ENCODE assay signal across 8 mouse cellular contexts in genomic region chr8:69974806-69975205, GRCm38 (mm10). TPM values are rescaled to one million over a fixed set of nuclear protein-coding genes. Genes with fewer than 3 reads are reported as not detected.
DNase-seq lines count a peak whose midpoint lies in the region; ATAC-seq and TF ChIP-seq lines count a peak whose summit lies in the region.

No protein-coding gene starts in this region.

- peak overlapping the region; percentile 90 for H3K27ac ChIP-seq in heart, postnatal 0 days (ENCODE audit: low read depth)
- peak overlapping the region; percentile 88 for H3K27ac ChIP-seq in bone marrow, adult 2 months (ENCODE audit: control insufficient read depth, insufficient read depth, low read depth, low read length, poor library complexity)
- peak overlapping the region; percentile 83; the same call in 1 of the 2 replicates for H3K27ac ChIP-seq in hindbrain, embryonic 13.5 days
- H3K27ac ChIP-seq in midbrain, embryonic 11.5 days (ENCODE audit: low read depth, low read length) = peak overlapping the region; percentile 82; the same call in 1 of the 2 replicates

- 54% methylated on average over 5 of the region's 5 CpGs for WGBS in heart, postnatal 0 days
- WGBS in bone marrow, adult 2 months = 53% methylated on average over 5 of the region's 5 CpGs
- 34% methylated on average over 5 of the region's 5 CpGs for WGBS in hindbrain, embryonic 13.5 days
- 31% methylated on average over 5 of the region's 5 CpGs for WGBS in midbrain, embryonic 11.5 days

- peak overlapping the region; percentile 95 for H3K9ac ChIP-seq in heart, postnatal 0 days (replicated peaks; ENCODE audit: low read depth, low read length)
- peak overlapping the region; percentile 87 for H3K9ac ChIP-seq in hindbrain, embryonic 13.5 days
- peak overlapping the region; percentile 90 for H3K9ac ChIP-seq in midbrain, embryonic 11.5 days (ENCODE audit: low read length)

- TF ChIP-seq EP300 in heart, postnatal 0 days (IDR thresholded peaks at IDR 0.05; ENCODE audit: low read depth) = no peak

- H3K4me1 ChIP-seq in heart, postnatal 0 days (ENCODE audit: control insufficient read depth, insufficient read depth) = peaks cover 33% of the 10 kb centered on the region
- peaks cover 4% of the 10 kb centered on the region; the same call in 1 of the 2 replicates for H3K4me1 ChIP-seq in bone marrow, adult 2 months (ENCODE audit: control insufficient read depth, insufficient read depth, low read length)
- peaks cover 41% of the 10 kb centered on the region for H3K4me1 ChIP-seq in hindbrain, embryonic 13.5 days (replicated peaks)
- H3K4me1 ChIP-seq in midbrain, embryonic 11.5 days (ENCODE audit: control insufficient read depth, insufficient read depth, low read length) = peaks cover 28% of the 10 kb centered on the region

- ATAC-seq in heart, postnatal 0 days (ENCODE audit: insufficient read depth, low read depth) = no peak
- ATAC-seq in hindbrain, embryonic 13.5 days (ENCODE audit: low FRiP score) = no peak
- ATAC-seq in midbrain, embryonic 11.5 days (ENCODE audit: low FRiP score) = no peak
- ATAC-seq in inflammation-experienced regulatory T-cells, adult 6 months = no peak

- intact Hi-C loops in left cerebral cortex, postnatal 14 days (cut with DNase I) = no loop called here

- H3K4me2 ChIP-seq in heart, postnatal 0 days (ENCODE audit: low read depth, low read length) = peak overlapping the region; percentile 78
- H3K4me2 ChIP-seq in hindbrain, embryonic 13.5 days = peak overlapping the region; percentile 74
- peak overlapping the region; percentile 78 for H3K4me2 ChIP-seq in midbrain, embryonic 11.5 days

- TF ChIP-seq POLR2A in bone marrow, adult 2 months (IDR thresholded peaks at IDR 0.05; ENCODE audit: borderline replicate concordance, control insufficient read depth, low read depth, low read length) = no peak

- H3K9me3 ChIP-seq in heart, postnatal 0 days (replicated peaks; ENCODE audit: control insufficient read depth, low read length) = no peaks in the 10 kb centered on the region
- H3K9me3 ChIP-seq in hindbrain, embryonic 13.5 days = no peaks in the 10 kb centered on the region
- no peaks in the 10 kb centered on the region for H3K9me3 ChIP-seq in midbrain, embryonic 11.5 days (ENCODE audit: control insufficient read depth, low read length)

- TF ChIP-seq CTCF in heart, postnatal 0 days (IDR thresholded peaks at IDR 0.05; ENCODE audit: low read depth) = no peak
- TF ChIP-seq CTCF in bone marrow, adult 2 months (IDR thresholded peaks at IDR 0.05; ENCODE audit: control insufficient read depth, insufficient read depth, low read length) = no peak

- DNase-seq in heart, postnatal 0 days (ENCODE audit: low spot score) = no peak
- DNase-seq in heart, adult 8-10 months (ENCODE audit: low spot score) = no peak
- DNase-seq in midbrain, embryonic 11.5 days (ENCODE audit: low spot score, missing footprints) = no peak
- DNase-seq in left cerebral cortex, postnatal 14 days (ENCODE audit: low spot score in 2 of 2) = no peak
- DNase-seq in embryo, embryonic 9.5 days (ENCODE audit: extremely low spot score) = no peak

- H3K36me3 ChIP-seq in heart, postnatal 0 days (replicated peaks; ENCODE audit: control insufficient read depth, insufficient read depth, low read length) = no peaks in the 10 kb centered on the region
- no peaks in the 10 kb centered on the region for H3K36me3 ChIP-seq in hindbrain, embryonic 13.5 days
- H3K36me3 ChIP-seq in midbrain, embryonic 11.5 days (ENCODE audit: control insufficient read depth, insufficient read depth, low read length) = no peaks in the 10 kb centered on the region

- H3K4me3 ChIP-seq in heart, postnatal 0 days (ENCODE audit: low read depth, low read length) = peak overlapping the region; percentile 89
- peak overlapping the region; percentile 67 for H3K4me3 ChIP-seq in bone marrow, adult 2 months (replicated peaks; ENCODE audit: control insufficient read depth, low read depth, low read length)
- peak overlapping the region; percentile 91 for H3K4me3 ChIP-seq in hindbrain, embryonic 13.5 days
- peak overlapping the region; percentile 98 for H3K4me3 ChIP-seq in midbrain, embryonic 11.5 days (ENCODE audit: low read depth, low read length)

- H3K27me3 ChIP-seq in heart, postnatal 0 days (ENCODE audit: control insufficient read depth, insufficient read depth, low read length) = no peaks in the 10 kb centered on the region
- no peaks in the 10 kb centered on the region for H3K27me3 ChIP-seq in hindbrain, embryonic 13.5 days
- H3K27me3 ChIP-seq in midbrain, embryonic 11.5 days (ENCODE audit: control insufficient read depth, insufficient read depth, low read length) = no peaks in the 10 kb centered on the region

RNA-seq across cellular contexts. Expression of gene Gatad2a, which starts 21.4 kb away (rescaled TPM):
- total RNA-seq in heart, postnatal 0 days (2014; rRNA removed; ENCODE audit: low replicate concordance) = 26.9 and 58.8 TPM in 2 replicates
- 17.0 and 18.9 TPM in 2 replicates for polyA plus RNA-seq in heart, postnatal 0 days (2015; fragmentation: Nextera tagmentation; extraction: Ambion mirVana)
- 10 to 100 TPM; 28.0 to 31.2 (median 30.0) TPM for total RNA-seq in heart, adult 8-10 months (2022)
- 22.0 and 34.5 TPM in 2 replicates for polyA plus RNA-seq in bone marrow, adult 2 months (2011; ENCODE audit: insufficient read depth, insufficient read length, low replicate concordance, missing spikeins)
- polyA plus RNA-seq in hindbrain, embryonic 13.5 days (2015; fragmentation: Nextera tagmentation; extraction: Ambion mirVana) = 25.0 and 26.6 TPM in 2 replicates
- 52.7 and 65.2 TPM in 2 replicates for polyA plus RNA-seq in midbrain, embryonic 11.5 days (2014; fragmentation: Nextera tagmentation; extraction: Ambion mirVana)
- 10 to 100 TPM; 20.1 to 29.0 (median 23.2) TPM for polyA plus RNA-seq in inflammation-experienced regulatory T-cells, adult 6 months (2017; shearing (Covaris generic))
- total RNA-seq in left cerebral cortex, postnatal 14 days (2021) = 10 to 100 TPM; 23.1 to 25.2 TPM
